Mouse (Mus musculus) liver, adult 2 months (tissue): ENCODE measurements around the gene Epm2aip1. TPM values are rescaled to one million over a fixed set of nuclear protein-coding genes. Genes with fewer than 3 reads are reported as not detected.

Experiments used
- DNase-seq: peaks from one replicate; pipeline ENCODE4 v3.0.0-alpha.2; 2011; ENCODE audit warnings: low read depth, low spot score; ENCODE audit errors: extremely low read depth
- H3K27ac ChIP-seq: fragments of 200-500 bp; replicated peaks from 2 replicates; pipeline ENCODE4 v1.5.1; 2012; ENCODE audit warnings: low read depth, mild to moderate bottlenecking, control low read depth, inconsistent platforms, low read length; ENCODE audit not compliant: insufficient read depth
- H3K27me3 ChIP-seq: fragments of 200-500 bp; 2 replicates; pipeline ENCODE4 v1.6.1; 2012; ENCODE audit warnings: mild to moderate bottlenecking, moderate library complexity, low read length, inconsistent platforms; ENCODE audit not compliant: control insufficient read depth, insufficient read depth
- H3K36me3 ChIP-seq: fragments of 200-500 bp; 2 replicates; pipeline ENCODE4 v1.6.1; 2012; ENCODE audit warnings: low read length, inconsistent platforms; ENCODE audit not compliant: control insufficient read depth, insufficient read depth
- H3K4me1 ChIP-seq: fragments of 200-500 bp; 2 replicates; pipeline ENCODE4 v1.6.1; 2011; ENCODE audit warnings: low read length; ENCODE audit not compliant: control insufficient read depth, insufficient read depth
- H3K4me3 ChIP-seq: fragments of 200-500 bp; 2 replicates; pipeline ENCODE4 v1.5.1; 2011; ENCODE audit warnings: low read depth, mild to moderate bottlenecking, control low read depth, low read length, moderate library complexity; ENCODE audit not compliant: insufficient read depth
- H3K79me2 ChIP-seq: fragments of 200-500 bp; 2 replicates; pipeline ENCODE4 v1.6.1; 2012; ENCODE audit warnings: inconsistent platforms, mild to moderate bottlenecking, low read length, moderate library complexity; ENCODE audit not compliant: control insufficient read depth, insufficient read depth
- H3K9ac ChIP-seq: fragments of 200-500 bp; 2 replicates; pipeline ENCODE4 v1.6.1; 2012; ENCODE audit warnings: low read depth, mild to moderate bottlenecking, control low read depth, inconsistent platforms, low read length
- CTCF ChIP-seq: fragments of 200-500 bp; IDR thresholded peaks from 2 replicates; pipeline ENCODE4 v1.5.1; 2011; ENCODE audit warnings: low read depth, low read length, control low read depth
- POLR2A ChIP-seq: fragments of 200-500 bp; IDR thresholded peaks from 2 replicates; pipeline ENCODE4 v1.6.1; 2011; ENCODE audit warnings: low read length, control low read depth; ENCODE audit not compliant: insufficient read depth; ENCODE audit errors: extremely low read depth
- WGBS: fragments of 180-500 bp; shearing (Covaris S2); methylation state at CpG from one replicate; pipeline ENCODE4 v1.1.7; 2018; 5-methylcytosine and 5-hydroxymethylcytosine counted together
- polyA plus RNA-seq: library from polyadenylated mRNA; depleted of rRNA; stranded (reverse); fragments of >200 nt; gene quantifications from 2 replicates; pipeline ENCODE4 v1.2.3, GENCODE M21; 2012; rRNA removed
- total RNA-seq: library from RNA; depleted of rRNA; stranded (reverse); fragments of >200 nt; gene quantifications from 2 replicates; pipeline ENCODE4 v1.2.3, GENCODE M21; 2014; rRNA removed

Gene Epm2aip1
- total RNA-seq (8.8 and 10.4 TPM in 2 replicates), polyA plus RNA-seq (4.2 and 5.2 TPM in 2 replicates)

DNA sequence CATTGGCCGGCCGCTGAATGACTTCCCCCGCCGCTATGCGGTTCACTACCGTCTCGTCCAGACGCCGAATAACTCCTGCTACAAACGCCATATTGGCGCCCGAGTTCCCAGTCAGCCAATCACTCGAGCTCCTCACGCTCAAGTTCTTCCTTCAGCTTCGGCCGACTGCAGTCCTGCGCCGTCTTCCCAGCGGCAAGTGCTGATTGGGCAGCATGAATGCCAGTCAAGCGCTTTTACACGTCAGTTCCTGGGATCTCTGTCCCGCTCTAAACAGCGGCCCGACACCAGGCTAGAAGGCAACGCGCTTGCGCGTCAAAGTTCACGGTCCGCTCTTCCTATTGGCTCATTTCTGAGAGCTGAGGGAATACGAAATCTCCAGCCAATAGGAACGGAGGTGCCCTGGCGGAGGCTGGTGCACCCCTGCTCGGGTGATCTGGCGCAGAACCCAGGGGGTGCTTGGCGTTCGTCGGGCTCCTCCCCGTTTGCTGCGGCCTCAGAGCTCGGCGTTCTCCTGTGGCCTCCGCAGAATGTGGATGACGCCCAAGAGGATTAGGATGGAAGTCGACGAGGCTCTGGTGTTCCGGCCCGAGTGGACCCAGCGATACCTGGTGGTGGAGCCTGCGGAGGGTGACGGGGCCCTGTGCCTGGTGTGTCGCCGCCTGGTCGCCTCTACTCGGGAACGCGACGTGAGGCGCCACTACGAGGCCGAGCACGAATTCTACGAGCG, at the start of gene Epm2aip1, which contains the start of gene Mlh1:
Epm2aip1 (plus strand) TSS at position 496 of the 727 bp plus-strand sequence.
Mlh1 (minus strand) TSS at position 358 of the 727 bp plus-strand sequence.
- H3K79me2 ChIP-seq = peaks cover 7% of the 10 kb centered on the region; the same call in 1 of the 2 replicates
- H3K4me1 ChIP-seq = peaks cover 12% of the 10 kb centered on the region
- H3K36me3 ChIP-seq = peaks cover 8% of the 10 kb centered on the region; the same call in 1 of the 2 replicates
- H3K27me3 ChIP-seq = no peaks in the 10 kb centered on the region
- TF ChIP-seq CTCF (no peak), POLR2A (peak; percentile 97)
- H3K27ac ChIP-seq = peak within 1 kb of the TSS; percentile 88
- H3K9ac ChIP-seq = peak within 1 kb of the TSS; percentile 91
- peak within 1 kb of the TSS; percentile 82 for H3K4me3 ChIP-seq
- peak; percentile 100 for DNase-seq
- WGBS = under 1% methylated on average over 64 of the region's 64 CpGs

- no peak overlapping the region for H3K27ac ChIP-seq
- H3K27me3 ChIP-seq = no peaks in the 10 kb centered on the region
- DNase-seq = no peak
- WGBS = 97% methylated on average over 5 of the region's 5 CpGs
- no peak overlapping the region for H3K9ac ChIP-seq
- H3K4me1 ChIP-seq = no peaks in the 10 kb centered on the region
- peaks cover 65% of the 10 kb centered on the region for H3K36me3 ChIP-seq
- TF ChIP-seq POLR2A = no peak
- no peak for TF ChIP-seq CTCF
- no peak overlapping the region for H3K4me3 ChIP-seq
- H3K79me2 ChIP-seq = no peaks in the 10 kb centered on the region
These were observed 48.3 kb upstream of the Epm2aip1 start for GRCm38 (mm10) chr9:111223406-111223805.

GRCm38 (mm10) chr9:111228446-111228845, 43.3 kb upstream of the Epm2aip1 start:
- Histone ChIP-seq H3K4me1 (no peaks in the 10 kb centered on the region), H3K27ac (no peak overlapping the region), H3K79me2 (no peaks in the 10 kb centered on the region), H3K36me3 (peaks cover 61% of the 10 kb centered on the region), H3K9ac (no peak overlapping the region), H3K27me3 (no peaks in the 10 kb centered on the region), H3K4me3 (no peak overlapping the region)
- no peak for DNase-seq
- TF ChIP-seq POLR2A (no peak), CTCF (no peak)
- 88% methylated on average over 5 of the region's 5 CpGs for WGBS

DNA sequence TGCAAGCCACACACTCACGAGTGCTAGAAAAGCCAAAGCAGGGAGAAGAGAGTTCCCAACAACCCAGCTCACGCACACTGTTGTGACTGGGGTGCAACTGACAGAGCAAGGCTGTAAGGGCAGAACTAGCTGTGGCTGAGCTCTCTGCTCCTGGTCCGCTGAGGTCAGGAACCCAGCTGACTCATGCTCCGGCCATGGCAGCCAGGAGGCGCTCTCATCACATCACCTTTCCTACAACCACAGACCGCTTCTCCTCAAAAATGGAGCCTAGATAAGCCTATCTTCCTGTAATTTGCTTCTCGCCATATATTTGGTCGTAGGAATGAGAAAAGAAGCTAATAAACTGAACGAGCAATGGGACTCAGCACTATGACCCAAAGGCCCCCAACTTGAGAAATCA, 37.0 kb upstream of the Epm2aip1 start:
- 94% methylated on average over 9 of the region's 9 CpGs for WGBS
- no peaks in the 10 kb centered on the region for H3K4me1 ChIP-seq
- H3K79me2 ChIP-seq = no peaks in the 10 kb centered on the region
- no peak overlapping the region for H3K9ac ChIP-seq
- DNase-seq = no peak
- no peak overlapping the region for H3K27ac ChIP-seq
- peaks cover 47% of the 10 kb centered on the region for H3K36me3 ChIP-seq
- no peak overlapping the region for H3K4me3 ChIP-seq
- TF ChIP-seq POLR2A (no peak), CTCF (peak; percentile 41)
- no peaks in the 10 kb centered on the region for H3K27me3 ChIP-seq

- DNase-seq = no peak
- no peak overlapping the region for H3K27ac ChIP-seq
- peaks cover 49% of the 10 kb centered on the region for H3K36me3 ChIP-seq
- TF ChIP-seq POLR2A (no peak), CTCF (no peak)
- H3K4me1 ChIP-seq = no peaks in the 10 kb centered on the region
- no peak overlapping the region for H3K9ac ChIP-seq
- no peaks in the 10 kb centered on the region for H3K27me3 ChIP-seq
- H3K79me2 ChIP-seq = no peaks in the 10 kb centered on the region
- H3K4me3 ChIP-seq = no peak overlapping the region
These were observed 34.0 kb upstream of the Epm2aip1 start for GRCm38 (mm10) chr9:111237726-111238125.

- Histone ChIP-seq H3K27me3 (no peaks in the 10 kb centered on the region), H3K4me3 (no peak overlapping the region), H3K36me3 (peaks cover 53% of the 10 kb centered on the region), H3K9ac (no peak overlapping the region), H3K4me1 (no peaks in the 10 kb centered on the region), H3K79me2 (no peaks in the 10 kb centered on the region), H3K27ac (no peak overlapping the region)
- no peak for DNase-seq
- WGBS = 87% methylated on average over 4 of the region's 4 CpGs
- TF ChIP-seq POLR2A = no peak
- no peak for TF ChIP-seq CTCF
These were observed 31.9 kb upstream of the Epm2aip1 start for GRCm38 (mm10) chr9:111239821-111240220.
